Mouse (Mus musculus) kidney, adult 2 months (tissue): ENCODE measurements at regions not wholly inside any gene's neighbourhood (a gene's known extent, or its start where the extent isn't known, plus 50 kb on each side); places are given as distances from the start of the nearest gene placed in this dataset.

ENCODE experiments used
- CTCF ChIP-seq: fragments of 200-500 bp; conservative IDR thresholded peaks from 2 replicates; pipeline ENCODE4 v1.5.1; 2011; ENCODE audit warnings: low read depth, mild to moderate bottlenecking, control low read depth, low read length, moderate library complexity, mixed read lengths; ENCODE audit not compliant: insufficient read depth, insufficient read length
- POLR2A ChIP-seq: fragments of 200-500 bp; IDR thresholded peaks from one replicate; pipeline ENCODE4 v1.6.1; 2011; ENCODE audit warnings: low read depth, low read length, control low read depth

DNA sequence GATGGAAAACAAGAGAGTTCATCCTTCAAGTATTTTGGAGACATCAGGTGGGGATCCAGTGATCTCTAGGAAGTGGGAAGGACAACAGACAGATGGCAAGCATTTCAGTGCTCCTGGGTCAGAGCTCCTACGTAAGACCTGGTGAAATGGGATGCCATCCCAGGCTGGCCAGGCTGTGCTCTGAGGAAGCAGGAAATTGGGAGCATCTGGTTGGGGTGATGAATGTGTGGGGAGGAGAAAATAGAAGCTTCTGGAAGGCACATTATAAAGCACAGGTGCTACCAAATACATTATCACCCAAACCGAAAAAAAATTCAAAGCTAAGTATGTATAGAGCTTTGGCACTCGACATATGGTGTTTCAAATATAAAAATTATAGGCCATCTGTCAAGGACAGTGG lies 165.9 kb upstream of the Mtpn start:
- no peak for TF ChIP-seq CTCF
- TF ChIP-seq POLR2A: no peak
